Mouse (Mus musculus): ENCODE data around the gene Nmnat2.

Gene Nmnat2

DNA sequence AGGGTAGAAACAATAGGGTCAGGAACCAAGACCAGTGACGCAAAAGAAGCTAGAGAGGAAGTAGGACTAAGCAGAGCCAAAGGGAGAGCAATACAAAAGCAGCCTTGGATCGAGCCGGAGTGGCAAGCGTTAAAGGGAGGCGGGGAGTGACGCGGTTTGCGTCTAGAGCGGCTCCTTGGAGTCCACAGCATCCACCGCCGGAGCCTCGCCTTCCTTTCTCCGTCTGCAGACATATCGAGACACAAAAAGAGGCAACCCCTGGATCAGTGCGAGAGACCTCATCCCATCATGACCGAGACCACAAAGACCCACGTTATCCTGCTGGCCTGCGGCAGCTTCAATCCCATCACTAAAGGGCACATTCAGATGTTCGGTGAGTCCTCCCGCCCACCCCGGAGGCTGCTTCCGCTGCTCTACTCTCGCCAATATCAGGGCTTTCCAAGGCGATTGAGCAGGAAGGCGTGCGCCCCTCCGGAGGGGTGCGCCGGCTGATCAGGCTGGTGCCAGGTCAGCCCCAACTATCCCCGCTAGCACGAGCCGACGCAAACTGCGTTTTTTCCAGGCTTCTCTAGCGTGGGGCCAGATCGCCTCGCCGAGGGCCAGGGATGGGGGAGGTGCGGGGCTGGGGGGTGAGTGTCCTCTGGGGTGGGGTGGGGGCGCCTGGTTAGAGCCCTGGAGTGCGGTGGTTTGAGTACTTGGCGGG is at the start of gene Nmnat2:
Nmnat2 (plus strand) TSS at position 173 of the 703 bp plus-strand sequence.
- DNase-seq (ENCODE audit: low read depth, low spot score), result no peak

DNA sequence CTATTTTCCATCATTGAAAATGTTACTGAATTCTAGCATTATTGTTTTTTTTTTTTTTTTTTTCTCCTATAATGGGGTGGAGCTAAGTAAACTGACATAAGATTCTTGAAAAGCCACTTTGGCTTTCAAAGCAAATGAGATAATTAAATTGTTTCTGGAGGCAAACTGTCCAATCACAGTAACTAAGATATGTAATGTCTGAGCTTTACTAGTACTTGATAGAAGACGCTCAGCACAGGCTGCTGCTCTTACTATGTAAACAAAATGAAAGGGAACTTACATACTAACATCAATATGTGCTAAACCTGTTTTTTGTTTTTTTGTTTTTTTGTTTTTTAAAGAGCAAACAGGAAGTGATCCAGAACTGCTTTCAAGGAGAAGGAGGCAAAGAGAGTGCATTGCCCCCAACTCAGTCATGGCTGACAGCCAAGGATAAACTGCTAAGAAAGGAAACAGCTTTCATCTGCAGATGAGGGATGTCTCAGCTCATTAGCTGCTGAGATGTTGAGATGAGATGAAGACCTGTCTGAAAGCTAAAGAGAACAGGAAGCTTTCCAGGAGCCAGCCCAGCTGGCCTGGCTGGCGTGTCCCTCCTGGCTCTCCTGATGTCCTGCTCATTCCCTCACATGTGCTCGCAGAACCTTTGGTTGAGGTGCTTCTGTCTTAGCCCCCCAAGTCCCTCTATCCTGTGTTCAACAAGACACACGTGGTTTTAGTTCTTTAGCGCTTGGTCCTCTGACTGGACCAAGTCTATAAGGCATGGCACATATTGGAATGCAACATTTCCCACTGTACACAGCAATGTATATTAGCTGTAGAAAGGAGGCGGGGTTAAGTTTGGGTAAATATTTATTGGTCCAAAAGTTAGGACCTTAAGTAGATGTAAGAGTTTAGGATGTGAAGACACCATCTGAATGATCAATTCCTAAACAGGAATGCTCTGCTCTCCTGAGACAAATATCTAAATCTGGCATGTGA is 41.0 kb upstream of the Nmnat2 start:
- DNase-seq (ENCODE audit: low read depth, low spot score), result no peak

DNA sequence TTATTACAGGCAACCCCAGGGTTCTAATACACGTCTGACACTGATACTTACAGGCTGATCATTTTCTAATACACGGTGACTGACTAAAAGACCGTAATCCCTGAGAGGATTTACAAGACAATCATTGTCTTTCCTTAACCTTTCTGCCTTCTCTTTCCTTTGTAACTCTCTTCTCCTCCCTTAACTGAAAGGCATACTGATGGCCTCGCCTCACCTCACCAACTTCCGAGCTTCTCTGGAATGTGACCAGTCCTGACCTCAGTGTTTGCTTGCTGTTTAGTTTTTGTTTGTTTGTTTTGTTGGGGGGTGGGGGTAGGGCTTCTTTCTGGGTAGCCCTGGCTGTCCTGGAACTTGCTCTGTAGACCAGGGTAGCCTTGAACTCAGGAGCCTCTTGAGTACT is 39.0 kb upstream of the Nmnat2 start:
- no peak for DNase-seq (ENCODE audit: low read depth, low spot score)

DNA sequence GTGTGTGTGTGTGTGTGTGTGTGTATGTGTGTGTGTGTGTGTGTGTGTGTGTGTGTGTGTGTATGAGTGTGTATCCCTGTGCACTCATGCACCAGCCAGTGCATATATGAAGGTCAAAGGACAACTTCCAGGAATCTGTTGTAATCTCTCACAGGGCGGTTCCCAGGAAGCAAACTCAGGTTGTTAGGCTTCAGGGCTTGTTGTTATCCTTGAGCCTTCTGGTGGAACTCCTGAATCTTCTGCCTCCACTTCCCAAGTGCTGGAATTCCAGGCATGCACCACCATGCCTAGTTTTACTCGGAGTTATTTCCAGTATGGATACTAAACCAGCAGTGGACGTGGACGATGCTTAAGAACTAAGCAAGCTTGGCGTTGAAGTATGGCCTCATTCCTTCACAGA is 37.9 kb upstream of the Nmnat2 start:
- no peak for DNase-seq (ENCODE audit: low read depth, low spot score)

DNA sequence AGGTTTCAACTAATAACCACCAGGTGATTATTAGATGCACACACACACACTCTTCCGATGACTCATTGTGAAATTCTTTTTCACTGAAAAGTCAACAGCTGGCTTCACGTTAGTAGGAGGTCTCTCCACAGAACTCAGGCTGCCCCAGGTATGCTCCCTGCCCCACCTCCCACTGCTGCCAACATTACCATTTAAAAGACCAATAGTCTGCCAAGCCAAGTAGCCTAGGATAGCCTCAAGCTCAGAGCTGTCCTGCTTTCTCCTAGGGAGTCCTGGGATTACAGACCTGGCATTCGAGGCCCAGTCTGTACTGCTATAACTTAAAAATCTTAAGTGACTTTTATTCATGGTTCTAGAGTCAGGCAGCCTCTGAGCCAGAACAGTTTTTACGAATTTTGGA is 37.2 kb upstream of the Nmnat2 start:
- DNase-seq (ENCODE audit: low read depth, low spot score), result no peak

DNA sequence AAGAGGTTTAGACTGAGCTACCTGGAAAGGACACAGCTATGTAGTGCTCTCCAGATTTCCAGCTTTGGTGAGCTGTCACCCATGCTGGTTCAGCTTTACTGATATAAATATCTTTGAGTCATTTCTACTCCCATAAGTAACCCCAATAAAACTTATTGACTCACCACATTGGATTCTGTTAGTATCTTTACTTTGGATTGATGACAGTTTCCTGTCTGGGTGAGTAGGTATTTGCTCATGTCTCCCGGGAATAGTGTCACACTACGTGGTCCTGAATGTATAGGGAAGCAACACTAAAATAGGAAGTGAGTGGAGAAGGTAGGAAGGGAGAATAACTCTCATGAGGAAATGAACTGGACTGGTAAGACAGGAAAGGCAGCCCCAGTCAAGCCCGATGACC is 33.0 kb upstream of the Nmnat2 start:
- DNase-seq (ENCODE audit: low read depth, low spot score), result no peak

DNA sequence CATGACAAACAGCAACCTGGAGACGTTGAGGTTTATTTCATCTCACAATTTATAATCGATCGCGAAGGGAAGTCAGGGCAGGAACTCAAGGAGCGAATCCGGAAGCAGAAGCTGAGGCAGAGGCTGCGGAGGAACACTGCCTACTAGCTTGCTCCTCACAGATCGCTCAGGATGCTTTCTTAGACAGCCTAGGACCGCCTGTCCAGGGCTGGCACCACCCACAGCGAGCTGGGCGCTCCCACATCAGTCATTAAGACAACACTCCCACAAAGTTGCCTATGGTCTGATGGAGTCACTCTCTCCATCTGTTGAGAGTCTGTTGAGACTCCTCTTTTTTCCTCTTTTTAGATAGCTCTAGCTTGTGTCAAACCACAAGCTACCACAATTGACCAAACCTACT is 20.8 kb upstream of the Nmnat2 start:
- DNase-seq (ENCODE audit: low read depth, low spot score), result peak; percentile 11

DNA sequence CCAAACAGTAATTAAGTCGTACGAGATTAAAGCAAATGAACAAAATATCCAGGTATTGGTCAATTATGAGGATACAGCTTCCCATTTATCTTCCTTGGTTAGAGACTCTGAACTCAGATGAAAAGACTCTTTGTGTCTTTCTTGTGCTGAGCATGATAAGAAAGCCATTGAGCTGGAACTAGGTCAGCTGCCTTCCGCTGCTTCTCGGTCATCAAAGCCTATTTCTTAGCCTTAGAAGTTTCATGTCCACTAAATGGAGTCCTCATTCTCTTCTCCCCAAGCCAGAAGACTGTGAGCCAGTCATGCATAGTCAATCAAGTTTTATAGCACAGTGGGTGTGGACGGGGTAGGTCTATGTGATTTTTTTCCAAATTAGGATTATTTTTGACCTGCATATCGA is 19.3 kb upstream of the Nmnat2 start:
- DNase-seq (ENCODE audit: low read depth, low spot score), result no peak

DNA sequence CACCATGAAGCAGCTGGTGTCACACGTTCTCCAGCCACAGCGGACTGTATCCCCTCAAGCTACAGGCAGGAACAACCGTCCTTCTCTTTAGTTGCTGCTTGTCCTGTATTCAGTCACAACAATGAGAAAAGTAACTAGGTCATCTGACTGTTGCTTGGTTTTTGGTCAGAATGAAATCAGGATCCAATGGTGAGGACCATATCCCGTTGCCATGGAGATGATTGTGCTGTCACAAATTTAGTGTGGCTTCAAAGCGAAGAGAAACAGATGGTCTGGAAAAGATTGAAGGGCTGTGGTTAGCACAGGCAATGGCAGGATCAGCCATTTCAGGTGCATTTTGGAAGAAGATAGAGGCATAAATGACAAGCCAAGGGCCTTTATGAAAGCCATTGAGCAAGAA is 18.4 kb upstream of the Nmnat2 start:
- DNase-seq (ENCODE audit: low read depth, low spot score), result no peak

DNA sequence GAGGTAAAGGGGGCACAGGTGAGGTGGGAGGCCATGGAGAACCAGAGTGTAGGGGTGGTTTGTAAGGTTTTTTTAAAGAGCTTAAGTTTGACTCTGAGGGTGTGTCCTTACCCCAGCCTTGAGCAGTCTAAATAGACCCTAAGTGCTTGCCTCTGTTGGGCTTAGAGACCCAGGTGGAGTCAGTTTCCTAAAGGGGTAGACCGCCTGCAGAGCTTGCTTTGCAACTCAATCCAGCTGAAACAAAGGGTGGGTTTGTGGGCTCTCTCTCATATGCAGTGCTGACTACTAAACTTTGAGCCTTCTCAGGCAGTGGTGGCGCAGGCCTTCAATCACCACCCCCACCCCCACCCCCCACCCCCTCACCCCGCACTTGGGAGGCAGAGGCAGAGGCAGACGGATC is 11.8 kb upstream of the Nmnat2 start:
- no peak for DNase-seq (ENCODE audit: low read depth, low spot score)

DNA sequence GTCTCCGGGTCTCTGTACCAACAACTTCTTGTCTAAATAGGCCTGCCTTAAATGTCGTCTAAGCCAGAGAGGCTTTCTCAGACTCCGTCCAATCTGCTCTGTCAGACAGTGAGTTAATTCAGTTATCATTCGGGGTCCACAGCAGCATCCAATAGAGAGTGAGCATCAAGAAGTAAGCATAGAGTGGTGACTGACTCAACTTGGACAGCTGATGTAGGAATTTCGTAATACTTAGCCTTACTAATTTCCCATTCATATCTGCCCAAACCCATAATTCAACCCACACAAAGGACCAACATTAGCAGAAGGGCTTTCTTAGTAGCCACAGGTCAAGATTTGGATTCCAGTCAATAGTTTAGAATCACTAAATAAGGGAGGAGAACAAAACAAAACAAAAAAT is 626 bp upstream of the Nmnat2 start:
- no peak for DNase-seq (ENCODE audit: low read depth, low spot score)

DNA sequence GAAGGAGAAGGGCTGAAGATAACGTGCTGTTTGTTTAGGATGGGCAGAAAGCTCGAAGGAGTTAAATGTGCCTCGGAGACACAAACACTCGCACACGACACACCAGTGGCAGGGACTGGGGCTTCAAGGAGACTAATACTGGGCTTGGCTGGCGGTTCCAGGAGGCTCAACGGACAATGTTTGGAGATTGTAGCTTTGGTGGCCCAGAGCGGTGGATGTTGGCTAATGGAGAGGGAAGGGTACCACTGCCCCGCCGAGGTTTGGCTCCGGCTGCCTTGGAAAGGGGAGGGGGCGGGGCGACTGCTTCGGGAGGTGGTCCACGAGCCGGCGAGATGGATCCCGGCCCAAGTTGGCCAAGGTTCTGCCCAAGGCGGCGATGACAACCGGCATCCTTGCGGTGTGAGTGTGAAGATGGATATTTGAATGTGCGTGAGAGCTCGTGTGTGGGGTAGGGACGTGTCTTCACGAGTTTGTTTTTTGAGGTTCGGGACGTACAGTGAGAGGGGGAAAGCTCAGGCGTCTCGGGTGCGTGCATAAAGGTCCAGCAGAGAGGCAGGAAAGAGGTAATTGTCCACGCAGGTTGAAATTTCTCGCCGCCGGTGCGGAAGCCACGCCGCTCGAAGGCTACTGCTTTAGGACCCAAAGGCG is 895 bp downstream of the Nmnat2 start:
- no peak for DNase-seq (ENCODE audit: low read depth, low spot score)

DNA sequence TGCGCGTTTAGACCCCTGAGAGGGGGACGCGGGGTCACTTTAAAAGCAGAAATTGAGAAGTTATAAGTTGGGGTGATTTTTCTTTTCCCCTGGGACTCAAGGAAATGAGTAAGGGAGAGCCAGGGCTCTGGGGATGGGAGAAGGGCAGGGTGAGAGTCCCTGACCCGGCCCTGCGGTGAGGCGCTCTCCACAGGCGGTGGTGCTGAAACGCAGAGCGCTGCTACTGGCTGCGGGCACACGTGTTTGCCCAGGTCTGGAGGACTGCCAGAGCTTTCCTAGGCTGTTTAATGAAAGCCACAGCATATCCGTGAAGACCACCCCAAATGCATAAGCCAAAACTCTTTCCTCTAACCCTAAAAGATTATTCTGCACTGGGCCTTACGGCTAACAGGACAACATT is 1.4 kb downstream of the Nmnat2 start:
- peak; percentile 10 for DNase-seq (ENCODE audit: low read depth, low spot score)

DNA sequence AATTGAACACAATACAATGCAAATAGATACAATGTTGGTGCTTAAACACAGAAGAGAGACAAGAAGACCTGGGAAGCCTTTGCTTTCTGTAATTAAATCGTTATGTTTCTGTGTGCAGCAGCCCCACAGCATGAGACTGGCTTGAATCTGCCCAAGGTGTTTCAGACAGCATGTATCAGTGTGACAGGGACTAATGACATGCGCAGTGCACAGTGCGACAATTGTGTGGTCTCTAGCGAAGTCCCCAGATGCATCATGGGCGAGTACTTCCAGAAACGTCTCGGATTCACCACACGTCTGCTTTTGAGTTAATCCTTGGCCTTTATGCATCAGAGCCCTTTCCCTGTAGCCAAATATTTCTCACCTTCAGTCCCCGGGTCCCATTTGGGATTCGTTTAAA is 9.6 kb downstream of the Nmnat2 start:
- no peak for DNase-seq (ENCODE audit: low read depth, low spot score)

DNA sequence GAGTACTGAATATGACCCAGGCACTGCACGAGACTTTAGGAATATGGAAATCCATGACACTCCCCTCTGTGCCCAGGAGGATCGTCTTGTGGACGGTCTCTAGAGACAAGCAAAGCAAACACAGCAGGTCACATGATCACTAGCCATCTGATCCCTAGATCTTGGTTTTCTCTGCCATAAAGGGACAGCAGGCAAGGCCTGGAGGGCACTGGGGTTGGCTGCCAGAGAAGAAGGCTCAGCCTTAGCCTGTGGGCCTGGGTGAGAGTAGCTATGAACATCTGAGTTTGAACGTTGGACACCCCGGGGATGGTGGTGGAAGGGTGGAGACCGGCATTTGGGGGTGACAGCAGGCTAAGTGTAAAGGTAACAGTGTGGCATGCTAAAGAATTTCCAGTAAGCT is 11.4 kb downstream of the Nmnat2 start:
- no peak for DNase-seq (ENCODE audit: low read depth, low spot score)

DNA sequence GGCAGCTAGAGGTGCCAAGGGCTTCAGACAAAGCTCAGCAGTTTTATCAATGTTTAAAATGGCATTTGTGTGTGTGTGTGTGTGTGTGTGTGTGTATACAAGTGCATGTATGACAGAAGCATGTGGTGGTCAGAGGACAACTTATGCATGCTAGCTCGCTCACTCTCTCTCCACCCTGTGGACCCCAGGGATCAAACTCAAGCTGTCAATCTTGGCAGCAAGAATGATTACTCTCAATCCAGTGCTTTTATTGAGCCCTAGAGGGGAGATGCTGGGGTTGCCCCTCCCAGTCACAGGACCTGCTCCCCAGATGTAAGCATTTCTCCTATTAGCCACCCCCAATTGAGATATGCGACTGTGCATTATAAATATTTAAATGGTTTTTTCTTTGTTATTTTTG is 11.9 kb downstream of the Nmnat2 start:
- no peak for DNase-seq (ENCODE audit: low read depth, low spot score)

DNA sequence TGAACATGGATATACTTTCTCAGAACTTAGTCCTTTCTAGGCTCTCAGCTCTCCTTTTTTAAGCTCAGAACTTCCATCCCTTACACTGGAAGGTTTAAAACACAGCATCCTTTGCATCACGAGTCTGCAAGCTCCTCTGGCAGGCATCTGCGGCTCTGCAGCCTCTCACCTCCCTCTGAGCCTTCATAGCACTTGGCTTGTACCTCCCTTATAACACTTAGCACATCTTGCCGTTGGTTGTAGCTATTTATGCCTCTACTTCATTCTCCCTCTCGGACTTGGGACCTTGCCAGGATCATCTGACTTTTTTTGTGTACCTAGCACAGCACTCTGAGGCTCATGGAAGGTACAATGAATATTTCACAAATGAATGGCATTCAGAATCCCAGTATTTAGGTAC is 14.3 kb downstream of the Nmnat2 start:
- no peak for DNase-seq (ENCODE audit: low read depth, low spot score)

DNA sequence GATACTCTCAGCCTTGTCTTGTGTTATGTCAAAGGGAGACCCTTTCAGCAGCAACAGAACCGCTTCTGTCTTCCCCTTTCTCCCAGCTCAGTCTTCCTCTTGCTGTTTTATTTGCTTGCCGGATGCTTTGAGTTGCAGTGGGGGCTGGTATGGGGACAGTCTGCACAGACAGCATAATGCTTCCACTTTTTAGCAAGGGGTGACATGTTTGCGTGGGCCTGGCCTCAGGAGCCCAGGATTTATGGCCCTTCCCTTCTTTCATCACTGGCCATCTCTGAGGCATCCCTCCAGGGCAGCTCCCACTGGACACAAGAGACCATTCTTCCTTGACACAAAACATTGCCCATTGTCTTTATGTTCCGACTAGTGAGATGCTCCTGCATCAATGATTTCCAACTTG is 18.2 kb downstream of the Nmnat2 start:
- DNase-seq (ENCODE audit: low read depth, low spot score), result no peak

DNA sequence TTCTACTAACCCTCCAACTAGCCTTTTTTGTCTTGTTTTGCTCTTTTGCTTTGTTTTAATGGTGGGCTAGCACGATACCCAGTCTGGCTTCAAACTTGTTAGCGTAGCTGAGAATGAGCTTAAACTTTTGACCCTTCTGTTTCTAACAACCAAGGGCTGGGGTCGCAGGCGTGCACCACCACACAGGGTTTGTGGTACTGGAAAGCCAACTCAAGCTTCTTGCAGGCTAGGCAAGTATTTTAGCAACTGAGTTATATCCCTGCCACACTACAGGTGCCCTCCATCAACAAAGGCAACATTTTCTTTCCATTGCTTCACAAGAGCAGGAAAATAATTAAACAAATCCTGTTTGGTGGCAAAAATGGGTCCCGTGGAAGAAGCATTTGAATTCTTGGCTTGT is 18.6 kb downstream of the Nmnat2 start:
- no peak for DNase-seq (ENCODE audit: low read depth, low spot score)

DNA sequence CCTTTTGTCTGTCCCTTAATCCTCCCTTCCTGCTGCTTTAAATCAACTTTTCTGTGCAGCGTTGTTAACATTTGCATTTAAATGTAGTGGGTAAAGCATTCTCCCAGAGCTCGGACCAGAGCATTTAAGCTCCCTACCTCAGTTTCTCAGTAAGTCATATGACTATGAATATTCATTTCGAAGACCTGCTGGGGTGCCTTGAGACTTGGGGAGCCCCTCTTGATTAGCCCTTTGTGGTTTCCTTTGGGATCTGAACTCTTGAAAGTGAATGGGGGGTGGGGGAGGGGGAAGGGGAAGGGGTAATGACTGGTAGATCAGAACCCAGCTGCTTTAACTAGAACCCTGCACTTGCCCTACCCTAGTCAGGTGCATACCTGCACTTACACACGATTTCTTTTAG is 19.1 kb downstream of the Nmnat2 start:
- no peak for DNase-seq (ENCODE audit: low read depth, low spot score)

DNA sequence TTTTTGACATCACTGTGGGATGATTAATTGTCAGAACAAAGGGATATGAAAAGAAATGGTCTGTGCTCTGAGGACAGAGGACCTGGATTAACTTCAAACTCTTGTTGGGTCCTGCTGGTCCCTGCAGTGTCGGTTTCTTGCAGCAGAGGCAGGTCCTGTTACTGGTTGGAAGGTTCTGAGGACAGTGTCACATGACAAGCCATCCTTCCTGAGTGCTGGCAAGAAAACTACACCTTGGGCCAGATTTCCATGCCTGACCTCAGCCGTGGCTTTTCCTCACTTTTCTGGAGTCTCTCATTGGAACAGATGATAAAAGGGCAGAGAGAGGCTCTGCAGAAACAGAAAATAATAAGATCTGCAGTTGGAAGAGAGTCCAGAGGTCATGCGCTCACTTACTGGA is 20.4 kb downstream of the Nmnat2 start:
- DNase-seq (ENCODE audit: low read depth, low spot score), result no peak

DNA sequence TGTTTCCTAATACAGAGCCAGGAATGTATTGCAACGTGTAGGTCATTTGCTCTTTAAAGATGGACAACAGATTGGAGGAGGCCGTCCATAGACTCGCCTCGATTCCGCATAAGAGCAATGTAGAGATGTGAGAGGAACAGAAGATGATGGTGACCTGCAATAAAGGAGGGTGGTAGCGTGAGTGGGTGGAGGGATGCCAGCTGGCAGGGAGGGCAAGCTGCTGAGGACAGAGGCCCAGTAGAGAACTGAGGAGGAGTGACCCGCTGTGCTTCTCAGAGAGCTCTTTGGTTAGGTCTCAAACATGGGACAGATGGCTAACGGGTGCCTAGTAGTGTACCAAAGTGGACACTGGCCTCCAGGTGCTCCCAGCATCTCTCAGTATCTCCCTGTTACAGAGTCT is 23.9 kb downstream of the Nmnat2 start:
- DNase-seq (ENCODE audit: low read depth, low spot score), result no peak

DNA sequence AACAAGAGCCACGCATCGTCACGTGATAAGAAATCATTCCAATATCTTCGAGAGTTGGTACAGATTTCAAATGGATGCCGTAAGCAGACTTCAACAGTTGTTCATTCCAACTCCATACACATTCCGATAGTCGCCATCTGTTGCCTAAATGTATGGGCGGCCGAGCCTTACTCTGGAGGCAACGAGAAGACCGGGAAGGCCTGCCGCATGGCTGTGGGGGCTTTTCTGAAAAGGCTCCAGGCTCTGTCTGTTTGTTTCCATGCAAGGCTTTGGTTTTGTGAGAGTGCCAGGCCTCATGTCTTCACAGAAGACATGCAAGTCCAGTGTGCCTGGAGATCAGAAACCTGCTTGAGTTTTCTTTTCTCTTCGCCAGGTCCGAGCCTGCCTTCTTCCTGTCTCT is 28.6 kb downstream of the Nmnat2 start:
- DNase-seq (ENCODE audit: low read depth, low spot score), result no peak

Measured in CD4-positive, CD25-positive, alpha-beta regulatory T cell, adult 2 months (primary cell).